Mouse (Mus musculus) effector memory CD4-positive, alpha-beta T cell, adult 7 months (primary cell): ENCODE measurements around the gene Eif1ax. TPM values are rescaled to one million over a fixed set of nuclear protein-coding genes. Genes with fewer than 3 reads are reported as not detected.

Experiments
- polyA plus RNA-seq: library from polyadenylated mRNA; unstranded; fragments of 100-300 nt; shearing (Covaris generic); gene quantifications from one replicate; pipeline ENCODE4 v1.2.1, GENCODE M21; 2017

The Eif1ax gene
- 46.4 TPM for polyA plus RNA-seq

GRCm38 (mm10) chrX:159371831-159372752 lies at the start of gene Eif1ax:
TSS of gene Eif1ax (plus strand) at chrX:159372178.

GRCm38 (mm10) chrX:159414130-159414828 lies 42.3 kb downstream of the Eif1ax start, which contains the start of gene Map7d2:
TSS of gene Map7d2 (plus strand) at chrX:159414572.

Other genes starting within 250 kb of the Eif1ax start
- 14.6 TPM for gene Rps6ka3, start 161.9 kb upstream of the Eif1ax start, polyA plus RNA-seq
- gene Map7d2, start 42.4 kb downstream of the Eif1ax start, polyA plus RNA-seq = not detected
- gene Bclaf3, start 154.5 kb downstream of the Eif1ax start, polyA plus RNA-seq = 23.4 TPM